Comparison of ENCODE assay signal across 16 mouse cellular contexts in the genomic region with DNA sequence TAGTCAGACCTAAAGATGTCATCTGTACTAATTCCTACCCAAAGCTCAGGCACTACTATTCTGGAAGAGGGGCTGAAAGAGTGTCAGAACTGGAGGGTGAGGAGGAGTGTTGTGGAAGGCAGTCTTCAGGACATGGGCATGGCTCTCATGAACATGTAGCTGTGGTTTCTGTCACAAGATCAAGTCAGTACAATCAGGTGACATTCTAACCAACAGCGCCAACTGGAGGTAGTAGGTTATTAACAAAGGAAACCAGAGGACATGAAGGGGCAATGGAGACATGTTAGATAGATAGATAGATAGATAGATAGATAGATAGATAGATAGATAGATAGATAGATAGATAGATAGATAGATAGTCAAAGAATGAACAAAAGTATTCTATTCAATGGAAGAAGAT.
"Had no signal": no experiment of that assay in that cellular context is flagged by ENCODE, and none has a peak within 500 bp of the region (broad histone marks: within the 10 kb centered on the region; RNA-seq: fewer than 3 reads in every experiment).

No protein-coding gene starts in this region.

- H3K4me2 ChIP-seq: kidney, embryonic 15.5 days; limb, embryonic 13.5 days; midbrain, embryonic 11.5 days had no signal

- DNase-seq: kidney, adult 11 months; kidney, adult 8-10 months; kidney, postnatal 14 days; layer of hippocampus, adult 9-11 months; liver; lung, adult 2 months; midbrain, embryonic 14.5 days; thymus, adult 2 months; thymus, postnatal 25 days had no signal

- H3K36me3 ChIP-seq: kidney, embryonic 15.5 days; limb, embryonic 10.5 days; limb, embryonic 13.5 days had no signal

- ATAC-seq: inflammation-experienced regulatory T-cells, adult 6 months had no signal

- H3K9ac ChIP-seq: kidney, embryonic 15.5 days; limb, embryonic 13.5 days; liver, embryonic 14.5 days had no signal

- H3K27ac ChIP-seq: kidney, embryonic 15.5 days; layer of hippocampus, adult 2 months; limb, embryonic 10.5 days; limb, embryonic 13.5 days; liver, embryonic 14.5 days had no signal

- H3K27me3 ChIP-seq: kidney, embryonic 15.5 days; limb, embryonic 13.5 days had no signal

- H3K4me3 ChIP-seq: kidney, embryonic 15.5 days; layer of hippocampus, adult 2 months; limb, embryonic 10.5 days; limb, embryonic 13.5 days had no signal

- H3K9me3 ChIP-seq: kidney, embryonic 15.5 days; limb, embryonic 10.5 days; limb, embryonic 13.5 days had no signal
